Mouse (Mus musculus) spleen, postnatal 14 days (tissue): ENCODE data around the gene Tnk1.

Experiments
- DNase-seq, 2 experiments: peaks; one replicate each; pipeline ENCODE4 v3.0.0; 2021 to 2022; ENCODE audit warnings: low spot score in 2 of 2

Gene Tnk1

GRCm38 (mm10) chr11:69837952-69838713 lies 20.4 kb downstream of the Tnk1 start, which contains the start of gene Tmem256:
Tmem256 (plus strand) TSS chr11:69838514.
- peak; percentile 80 to 86 for DNase-seq

GRCm38 (mm10) chr11:69837604-69837951 lies 21.0 kb downstream of the Tnk1 start, which contains the start of gene Nlgn2:
Nlgn2 (minus strand) TSS chr11:69837784.
- no peak for DNase-seq

- DNase-seq = no peak
Observed at GRCm38 (mm10) chr11:69836703-69837576, 21.6 kb downstream of the Tnk1 start.

GRCm38 (mm10) chr11:69835966-69836335 lies 22.6 kb downstream of the Tnk1 start:
- DNase-seq = no peak

- DNase-seq = no peak
Observed at GRCm38 (mm10) chr11:69835326-69835965, 23.1 kb downstream of the Tnk1 start.

- peak; percentile 42 to 54 for DNase-seq
Observed at GRCm38 (mm10) chr11:69834001-69834549, 24.5 kb downstream of the Tnk1 start.

- no peak for DNase-seq
Observed at GRCm38 (mm10) chr11:69833554-69833953, 25.0 kb downstream of the Tnk1 start.

GRCm38 (mm10) chr11:69828832-69829231 lies 29.7 kb downstream of the Tnk1 start:
- DNase-seq = no peak

- no peak for DNase-seq
Observed at GRCm38 (mm10) chr11:69823456-69823855, 35.1 kb downstream of the Tnk1 start.

GRCm38 (mm10) chr11:69822080-69822479 lies 36.5 kb downstream of the Tnk1 start, which contains the start of gene Spem1:
Spem1 (minus strand) TSS chr11:69822180.
- no peak for DNase-seq

GRCm38 (mm10) chr11:69818871-69819270 lies 39.7 kb downstream of the Tnk1 start:
- DNase-seq = no peak

GRCm38 (mm10) chr11:69818365-69818764 lies 40.2 kb downstream of the Tnk1 start, which contains the start of gene Spem2:
Spem2 (minus strand) TSS chr11:69818465.
- no peak for DNase-seq

GRCm38 (mm10) chr11:69816520-69816919 lies 42.0 kb downstream of the Tnk1 start:
- no peak for DNase-seq

- no peak for DNase-seq
Observed at GRCm38 (mm10) chr11:69815155-69815554, 43.4 kb downstream of the Tnk1 start, which contains the start of gene Gm39566. Gm39566 (minus strand) TSS chr11:69815298.

GRCm38 (mm10) chr11:69810280-69810679 lies 48.2 kb downstream of the Tnk1 start:
- DNase-seq = no peak

- no peak for DNase-seq
Observed at GRCm38 (mm10) chr11:69807641-69808040, 50.9 kb downstream of the Tnk1 start.

GRCm38 (mm10) chr11:69806378-69806777 lies 52.2 kb downstream of the Tnk1 start:
- no peak for DNase-seq

GRCm38 (mm10) chr11:69804972-69805909 lies 53.3 kb downstream of the Tnk1 start, which contains the start of gene Tmem102:
Tmem102 (minus strand) TSS chr11:69805624.
- no peak for DNase-seq

- DNase-seq = no peak
Observed at GRCm38 (mm10) chr11:69804652-69804940, 53.9 kb downstream of the Tnk1 start.

GRCm38 (mm10) chr11:69803786-69804651 lies 54.5 kb downstream of the Tnk1 start:
- peak; percentile 48 to 63 for DNase-seq
